Mouse (Mus musculus): Measurements from ENCODE around the gene Qrsl1. TPM values are rescaled to one million over a fixed set of nuclear protein-coding genes. Genes with fewer than 3 reads are reported as not detected.

The Qrsl1 gene
- polyA plus RNA-seq, 1 experiment from 2014 or later = 26.3 TPM

Other genes starting within 250 kb of the Qrsl1 start
- gene Rtn4ip1, start 62 bp upstream of the Qrsl1 start, polyA plus RNA-seq (2016; fragmentation: Nextera tagmentation; extraction: Ambion mirVana) = 20.5 and 21.0 TPM in 2 replicates
- 0.11 and 0.15 TPM in 2 replicates for gene Crybg1, start 247.1 kb upstream of the Qrsl1 start, polyA plus RNA-seq (2016; fragmentation: Nextera tagmentation; extraction: Ambion mirVana)